In the genomic region with DNA sequence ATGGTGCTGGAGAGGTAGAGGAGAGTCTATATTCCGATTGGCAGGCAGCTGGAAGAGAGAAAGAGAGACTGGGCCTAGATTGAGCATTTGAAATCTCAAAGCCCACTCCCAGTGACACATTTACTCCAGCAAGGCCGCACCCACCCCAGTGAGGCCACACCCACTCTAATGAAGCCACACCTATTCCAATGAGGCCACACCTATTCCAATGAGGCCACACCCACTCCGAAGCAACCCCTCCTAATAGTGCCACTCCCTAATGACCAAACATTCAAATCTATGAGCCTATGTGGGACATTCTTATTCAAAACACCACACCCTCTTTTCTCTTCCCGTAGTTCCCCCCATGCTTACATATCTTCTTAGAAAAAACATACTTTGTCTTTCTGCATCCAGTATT, we compare ENCODE assay signal across 25 mouse cellular contexts. TPM values are rescaled to one million over a fixed set of nuclear protein-coding genes. Genes with fewer than 3 reads are reported as not detected.
"Had no signal": no experiment of that assay in that cellular context is flagged by ENCODE, and none has a peak within 500 bp of the region (broad histone marks: within the 10 kb centered on the region; RNA-seq: fewer than 3 reads in every experiment).

No protein-coding gene starts in this region.

- H3K9me3 ChIP-seq: neural tube, embryonic 12.5 days; neural tube, embryonic 13.5 days; neural tube, embryonic 15.5 days; stomach, embryonic 15.5 days had no signal

- H3K4me1 ChIP-seq: neural tube, embryonic 12.5 days; neural tube, embryonic 13.5 days; neural tube, embryonic 15.5 days; stomach, embryonic 15.5 days had no signal

- H3K9ac ChIP-seq: neural tube, embryonic 12.5 days; neural tube, embryonic 13.5 days; neural tube, embryonic 15.5 days; stomach, embryonic 15.5 days had no signal

- H3K4me2 ChIP-seq: neural tube, embryonic 12.5 days; neural tube, embryonic 13.5 days; neural tube, embryonic 15.5 days; stomach, embryonic 15.5 days had no signal

- H3K36me3 ChIP-seq: neural tube, embryonic 12.5 days; neural tube, embryonic 13.5 days; neural tube, embryonic 15.5 days; stomach, embryonic 15.5 days had no signal

- DNase-seq: retina, postnatal 1 day; right cerebral cortex, adult 18-20 months; right cerebral cortex, postnatal 14 days; right cerebral cortex, postnatal 25 days; right cerebral cortex, postnatal 4 days; spleen, adult 18-20 months; thymus, adult 18-20 months; thymus, adult 2 months; thymus, postnatal 14 days; thymus, postnatal 25 days; thymus, postnatal 36 days; thymus, postnatal 4 days had no signal

- H3K27me3 ChIP-seq: neural tube, embryonic 12.5 days; neural tube, embryonic 13.5 days; neural tube, embryonic 15.5 days; stomach, embryonic 15.5 days had no signal

- H3K4me3 ChIP-seq: neural tube, embryonic 12.5 days; neural tube, embryonic 13.5 days; neural tube, embryonic 15.5 days; stomach, embryonic 15.5 days had no signal

- H3K27ac ChIP-seq: neural tube, embryonic 12.5 days; neural tube, embryonic 13.5 days; neural tube, embryonic 15.5 days; stomach, embryonic 15.5 days; stomach, postnatal 0 days had no signal

RNA-seq across cellular contexts. Expression of a gene that starts 13.3 kb away (rescaled TPM):
- total RNA-seq: neutrophil, adult 5-6 weeks had no signal
- polyA plus RNA-seq: neural tube, embryonic 12.5 days; neural tube, embryonic 14.5 days; neural tube, embryonic 15.5 days; spleen, adult 2 months; stomach, embryonic 14.5 days had no signal

RNA-seq across cellular contexts. Expression of a gene that starts 41.7 kb away (rescaled TPM):
- polyA plus RNA-seq: neural tube, embryonic 12.5 days; neural tube, embryonic 13.5 days; neural tube, embryonic 14.5 days; neural tube, embryonic 15.5 days; small intestine, adult 2 months; spleen, adult 2 months; stomach, embryonic 14.5 days; stomach, embryonic 15.5 days; stomach, embryonic 16.5 days; stomach, postnatal 0 days; thymus, adult 2 months; thymus, postnatal 0 days; urinary bladder, adult 2 months had no signal
